Mouse (Mus musculus): ENCODE measurements around the gene Tsku.

- TF ChIP-seq CTCF (IDR thresholded peaks at IDR 0.05; ENCODE audit: low read depth) (no peak), EP300 (IDR thresholded peaks at IDR 0.05; ENCODE audit: low read depth) (no peak)
These were observed 29.2 kb downstream of the Tsku start for GRCm38 (mm10) chr7:98331932-98332331.

Data from liver, embryonic 14.5 days (tissue).